Mouse (Mus musculus): ENCODE measurements around the gene Serpinb9g.
"Not testable (repeated sequence)": the region's sequence is repeated elsewhere in the genome, so short reads cannot be mapped to it uniquely, and the experiment has no call there.

Serpinb9g gene

GRCm38 (mm10) chr13:33484490-33484889 lies at the start of gene Serpinb9g:
Gene Serpinb9g (plus strand): TSS chr13:33484790.
- DNase-seq: not testable (repeated sequence)

DNA sequence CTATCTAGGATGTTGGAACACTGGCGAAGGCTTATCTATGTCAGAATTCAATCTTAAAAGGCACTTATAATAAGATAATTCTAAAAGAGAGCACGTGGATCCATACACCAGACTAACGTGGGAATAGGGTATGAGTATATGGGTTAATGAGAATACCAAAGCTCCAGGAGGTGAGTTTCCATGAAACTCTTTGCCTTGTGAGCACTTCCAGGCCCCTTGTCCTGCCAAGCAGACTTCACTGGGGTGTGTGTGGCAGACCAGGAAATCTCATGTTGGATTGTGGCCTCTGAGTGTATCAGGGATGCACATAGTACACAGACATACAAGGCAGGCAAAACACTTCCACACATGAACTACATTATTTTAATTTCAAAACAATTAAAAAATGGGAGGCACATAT lies 718 bp upstream of the Serpinb9g start:
- not testable (repeated sequence) for DNase-seq

DNA sequence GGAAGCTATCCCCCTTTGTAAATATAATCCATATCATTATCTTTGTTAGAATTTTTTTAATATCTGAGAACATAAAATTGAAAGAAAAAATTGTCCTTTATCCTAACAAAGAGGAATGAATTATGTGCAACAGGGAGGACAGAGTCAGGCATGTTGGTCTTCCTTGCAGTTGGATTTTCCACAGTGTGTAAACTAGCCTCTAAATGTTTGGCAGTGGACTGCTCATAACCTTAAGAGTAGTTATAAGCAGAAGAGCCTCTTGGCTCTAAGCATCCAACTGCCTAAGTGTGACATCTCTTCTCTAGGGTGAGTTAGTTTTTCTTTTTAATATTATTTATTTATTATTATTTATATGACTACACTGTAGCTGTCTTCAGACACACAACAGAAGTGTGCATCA lies 40.0 kb downstream of the Serpinb9g start:
- no peak for DNase-seq

DNA sequence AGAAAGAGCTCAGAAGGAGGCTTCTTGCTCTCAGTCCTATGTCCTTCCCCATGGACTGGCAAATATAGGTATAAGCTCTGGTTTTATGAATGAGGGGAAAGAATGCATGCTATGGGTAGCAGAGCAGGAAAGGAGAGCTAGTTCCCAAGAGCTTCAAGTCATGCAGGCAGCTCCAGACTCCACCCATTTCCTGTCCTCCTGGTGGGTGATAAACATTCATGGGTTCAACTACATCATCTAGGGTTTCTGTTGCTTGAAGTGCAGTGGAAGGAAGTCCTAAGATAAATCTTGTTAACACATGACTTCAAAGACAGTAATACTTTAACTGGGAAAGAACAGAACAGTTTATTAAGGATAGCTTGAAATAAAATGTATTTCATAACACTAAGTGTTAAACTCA lies 48.2 kb downstream of the Serpinb9g start:
- no peak for DNase-seq
